Mouse (Mus musculus): Measurements from ENCODE around the gene Mylpf. TPM values are rescaled to one million over a fixed set of nuclear protein-coding genes. Genes with fewer than 3 reads are reported as not detected.
A peak's percentile ranks its signal among the peaks of the same experiment; 100 is the strongest.

The Mylpf gene
- total and polyA plus RNA-seq, 3 experiments = 3.0 to 5.2 (median 3.2) TPM

- peaks cover 4 to 43% of the 10 kb centered on the region in 2 experiments; a peak in 3 of 4 replicates for H3K4me1 ChIP-seq (ENCODE audit: control insufficient read depth in 1 of 2, insufficient read depth in 2 of 2)
- H3K4me2 ChIP-seq (ENCODE audit: insufficient read depth, low read depth, poor library complexity, severe bottlenecking) = no peak overlapping the region
- no peaks in the 10 kb centered on the region for H3K27me3 ChIP-seq (replicated peaks)
- dilution Hi-C loops (cut with MboI; ENCODE audit: extremely low pct_ligation_motif_present, extremely low pct_unique_long_range_greater_than_20kb, low sequenced_read_pairs) = no loop called here
- H3K27ac ChIP-seq (ENCODE audit: insufficient read depth, low read depth) = no peak overlapping the region
- H3K9me3 ChIP-seq (replicated peaks; ENCODE audit: low read length) = no peaks in the 10 kb centered on the region
- H3K9ac ChIP-seq (ENCODE audit: insufficient read depth, low read depth) = no peak overlapping the region
- H3K4me3 ChIP-seq (replicated peaks in 1 of 3; ENCODE audit: low read depth in 2 of 3, low read length in 2 of 3, poor library complexity in 1 of 3) = no peak overlapping the region
- peaks cover 3 to 25% of the 10 kb centered on the region in 2 experiments for H3K36me3 ChIP-seq (replicated peaks in 1 of 2; ENCODE audit: control insufficient read depth in 1 of 2, insufficient read depth in 1 of 2, low read length in 1 of 2)
- no peak for TF ChIP-seq MAFK (IDR thresholded peaks at IDR 0.05; ENCODE audit: insufficient replicate concordance, low read length)
- no peak for TF ChIP-seq CHD1 (IDR thresholded peaks at IDR 0.05; ENCODE audit: low read depth, low read length)
- peak; percentile 30; the same call in 1 of the 2 replicates for TF ChIP-seq POLR2A (IDR thresholded peaks at IDR 0.05; ENCODE audit: low read depth, low read length)
- TF ChIP-seq MAX (IDR thresholded peaks at IDR 0.05; ENCODE audit: low read length) = peak; percentile 82
- TF ChIP-seq RCOR1 (conservative IDR thresholded peaks at IDR 0.05; ENCODE audit: low read depth, low read length) = no peak
- TF ChIP-seq ZC3H11A (IDR thresholded peaks at IDR 0.05; ENCODE audit: low read depth, low read length) = peak; percentile 13; the same call in 1 of the 2 replicates
- TF ChIP-seq ZNF384 (IDR thresholded peaks at IDR 0.05; ENCODE audit: low read depth, low read length) = no peak
- TF ChIP-seq JUN (IDR thresholded peaks at IDR 0.05; ENCODE audit: insufficient read depth, low read depth, low read length) = no peak
- no peak for TF ChIP-seq UBTF (IDR thresholded peaks at IDR 0.05; ENCODE audit: low read depth, low read length)
- TF ChIP-seq PAX5 (IDR thresholded peaks at IDR 0.05; ENCODE audit: low read length) = no peak
- no peak for TF ChIP-seq E2F4 (IDR thresholded peaks at IDR 0.05; ENCODE audit: insufficient replicate concordance, low read depth, low read length)
- TF ChIP-seq IRF4 (IDR thresholded peaks at IDR 0.05; ENCODE audit: low read depth, low read length) = 0 out of 2 replicates have a peak, but pooled peaks have one; percentile 8
- no peak for TF ChIP-seq ETS1 (conservative IDR thresholded peaks at IDR 0.05; ENCODE audit: low read depth, low read length)
- TF ChIP-seq NRF1 (IDR thresholded peaks at IDR 0.05; ENCODE audit: low read depth, low read length) = no peak
- TF ChIP-seq CTCF (conservative IDR thresholded peaks at IDR 0.05 in 1 of 2, IDR thresholded peaks at IDR 0.05 in 1 of 2; ENCODE audit: low read depth in 2 of 2, low read length in 2 of 2) = peak; percentile 74 to 83
- no peak for TF ChIP-seq BHLHE40 (IDR thresholded peaks at IDR 0.05; ENCODE audit: low read depth, low read length)
- TF ChIP-seq ELF1 (IDR thresholded peaks at IDR 0.05; ENCODE audit: low read depth, low read length) = no peak
- TF ChIP-seq MEF2A (IDR thresholded peaks at IDR 0.05; ENCODE audit: borderline replicate concordance, low read depth, low read length) = peak; percentile 52; the same call in 1 of the 2 replicates
- no peak; the same call in 1 of the 2 replicates for TF ChIP-seq POLR2AphosphoS2 (IDR thresholded peaks at IDR 0.05; ENCODE audit: low read depth, low read length)
- TF ChIP-seq USF1 (IDR thresholded peaks at IDR 0.05; ENCODE audit: low read depth, low read length) = peak; percentile 33
- no peak; the same call in 1 of the 2 replicates for TF ChIP-seq NELFE (IDR thresholded peaks at IDR 0.05; ENCODE audit: low read depth, low read length)
- TF ChIP-seq MYC (IDR thresholded peaks at IDR 0.05; ENCODE audit: low read depth, low read length) = peak; percentile 96
- TF ChIP-seq MAZ (IDR thresholded peaks at IDR 0.05; ENCODE audit: low read depth, low read length) = no peak
- TF ChIP-seq JUND (conservative IDR thresholded peaks at IDR 0.05; ENCODE audit: low read depth, low read length) = peak; percentile 27; the same call in 1 of the 2 replicates
- no peak for TF ChIP-seq USF2 (conservative IDR thresholded peaks at IDR 0.05; ENCODE audit: low read depth, low read length)
- TF ChIP-seq CHD2 (IDR thresholded peaks at IDR 0.05; ENCODE audit: low read length) = no peak
- no peak for TF ChIP-seq HCFC1 (IDR thresholded peaks at IDR 0.05; ENCODE audit: low read depth, low read length)
- peak; percentile 40; the same call in 1 of the 2 replicates for TF ChIP-seq SIN3A (IDR thresholded peaks at IDR 0.05; ENCODE audit: low read length)
- TF ChIP-seq RAD21 (IDR thresholded peaks at IDR 0.05; ENCODE audit: low read depth, low read length) = peak; percentile 83
- no peak for TF ChIP-seq ZMIZ1 (IDR thresholded peaks at IDR 0.05; ENCODE audit: low read depth, low read length)
- TF ChIP-seq MXI1 (IDR thresholded peaks at IDR 0.05; ENCODE audit: low read depth, low read length) = no peak; the same call in 1 of the 2 replicates
- no peak for TF ChIP-seq EP300 (IDR thresholded peaks at IDR 0.05; ENCODE audit: low read length)
- no peak for TF ChIP-seq KAT2A (IDR thresholded peaks at IDR 0.05; ENCODE audit: insufficient replicate concordance, low read length)
- no peak for TF ChIP-seq TCF12 (IDR thresholded peaks at IDR 0.05; ENCODE audit: low read depth, low read length)
- no peak for TF ChIP-seq ZKSCAN1 (IDR thresholded peaks at IDR 0.05; ENCODE audit: borderline replicate concordance, low read depth, low read length)
- TF ChIP-seq TBP (conservative IDR thresholded peaks at IDR 0.05; ENCODE audit: low read depth, low read length) = no peak
- no peak for TF ChIP-seq GABPA (IDR thresholded peaks at IDR 0.05; ENCODE audit: insufficient replicate concordance, low read depth, low read length)
- TF ChIP-seq SMC3 (IDR thresholded peaks at IDR 0.05; ENCODE audit: low read depth, low read length) = peak; percentile 73
- DNase-seq (ENCODE audit: extremely low read depth) = peak; percentile 89
- in situ Hi-C loops (cut with MboI; ENCODE audit: low pct_ligation_motif_present, low pct_unique_long_range_greater_than_20kb, low sequenced_read_pairs) = no loop called here
- H3K79me2 ChIP-seq (replicated peaks; ENCODE audit: control insufficient read depth, extremely low read depth, insufficient read depth, poor library complexity, severe bottlenecking) = peaks cover 19% of the 10 kb centered on the region
Observed at GRCm38 (mm10) chr7:127228615-127229303, 20.1 kb downstream of the Mylpf start.

All from CH12.LX (cell line).